ENCODE assay signal across 16 mouse cellular contexts in genomic region chr1:64081217-64081616, GRCm38 (mm10). TPM values are rescaled to one million over a fixed set of nuclear protein-coding genes. Genes with fewer than 3 reads are reported as not detected.
DNase-seq lines count a peak whose midpoint lies in the region; ATAC-seq and TF ChIP-seq lines count a peak whose summit lies in the region.
"Had no signal": no experiment of that assay in that cellular context is flagged by ENCODE, and none has a peak within 500 bp of the region (broad histone marks: within the 10 kb centered on the region; RNA-seq: fewer than 3 reads in every experiment).

No protein-coding gene starts in this region.

- H3K4me1 ChIP-seq in liver, embryonic 13.5 days (replicated peaks) = peaks cover 67% of the 10 kb centered on the region
- H3K4me1 ChIP-seq in stomach, postnatal 0 days (replicated peaks; ENCODE audit: control insufficient read depth, insufficient read depth) = no peaks in the 10 kb centered on the region
- peaks cover 15% of the 10 kb centered on the region; the same call in 1 of the 2 replicates for H3K4me1 ChIP-seq in kidney, adult 2 months (ENCODE audit: control insufficient read depth, insufficient read depth, low read length)

- peak; percentile 81 for ATAC-seq in liver, embryonic 13.5 days (ENCODE audit: low read depth)
- peak; percentile 85 for ATAC-seq in stomach, postnatal 0 days (ENCODE audit: low FRiP score, low TSS enrichment)

- no peak overlapping the region for H3K4me2 ChIP-seq in liver, embryonic 13.5 days
- no peak overlapping the region for H3K4me2 ChIP-seq in stomach, postnatal 0 days (replicated peaks; ENCODE audit: low read depth)
- H3K4me2 ChIP-seq: hindbrain, embryonic 14.5 days; lung, embryonic 15.5 days had no signal

- intact Hi-C loops in left cerebral cortex, adult 2 months (cut with DNase I) = no loop called here
- intact Hi-C loops in left cerebral cortex, postnatal 25 days (cut with DNase I) = loop anchor here (5.0 kb wide), 1 partner anchor 36 kb away; no protein-coding TSS in a partner anchor

- H3K9me3 ChIP-seq in liver, embryonic 13.5 days (replicated peaks) = no peaks in the 10 kb centered on the region
- no peaks in the 10 kb centered on the region for H3K9me3 ChIP-seq in stomach, postnatal 0 days (ENCODE audit: control insufficient read depth, low read length)
- H3K9me3 ChIP-seq: embryonic facial prominence, embryonic 10.5 days; G1E; lung, embryonic 15.5 days had no signal

- no peak for TF ChIP-seq POLR2A in kidney, adult 2 months (IDR thresholded peaks at IDR 0.05; ENCODE audit: low read depth, low read length)

- TF ChIP-seq CTCF in left cerebral cortex, adult 2 months (IDR thresholded peaks at IDR 0.05) = no peak
- TF ChIP-seq CTCF in stomach, postnatal 0 days (IDR thresholded peaks at IDR 0.05; ENCODE audit: low read depth) = no peak
- no peak for TF ChIP-seq CTCF in kidney, adult 2 months (conservative IDR thresholded peaks at IDR 0.05; ENCODE audit: insufficient read depth, insufficient read length, low read depth, low read length)

- peaks cover 4% of the 10 kb centered on the region; the same call in 1 of the 2 replicates for H3K36me3 ChIP-seq in liver, embryonic 13.5 days
- peaks cover 5% of the 10 kb centered on the region; the same call in 1 of the 2 replicates for H3K36me3 ChIP-seq in stomach, postnatal 0 days (ENCODE audit: control insufficient read depth, insufficient read depth, low read length)
- H3K36me3 ChIP-seq in kidney, adult 2 months (ENCODE audit: control insufficient read depth, insufficient read depth, low read length) = peaks cover 1% of the 10 kb centered on the region; the same call in 1 of the 2 replicates
- H3K36me3 ChIP-seq: G1E had no signal

- DNase-seq in left cerebral cortex, adult 2 months (ENCODE audit: extremely low spot score in 1 of 2, low spot score in 2 of 2) = no peak
- no peak for DNase-seq in left cerebral cortex, postnatal 25 days (ENCODE audit: low spot score in 2 of 2)
- DNase-seq in c-Kit-positive CD71-positive TER-119-positive erythroid progenitor cells, embryonic 14.5 days (ENCODE audit: low spot score) = peak; percentile 31
- peak; percentile 34 for DNase-seq in liver, embryonic 13.5 days
- peak; percentile 41 for DNase-seq in stomach, postnatal 0 days (ENCODE audit: low spot score)
- no peak for DNase-seq in kidney, adult 2 months
- no peak for DNase-seq in cerebellum, adult 9-10 months
- DNase-seq: adrenal gland, postnatal 10 days; cerebellum, postnatal 14 days; kidney, adult 9 months; layer of hippocampus, postnatal 36 days; thymus, postnatal 36 days had no signal

- no peaks in the 10 kb centered on the region for H3K27me3 ChIP-seq in liver, embryonic 13.5 days
- no peaks in the 10 kb centered on the region for H3K27me3 ChIP-seq in stomach, postnatal 0 days (ENCODE audit: control insufficient read depth, insufficient read depth, low read length)
- H3K27me3 ChIP-seq in kidney, adult 2 months (replicated peaks; ENCODE audit: control insufficient read depth, insufficient read depth, low read length) = no peaks in the 10 kb centered on the region
- H3K27me3 ChIP-seq: lung, embryonic 15.5 days had no signal

- peak overlapping the region; percentile 58 for H3K27ac ChIP-seq in left cerebral cortex, adult 2 months
- H3K27ac ChIP-seq in liver, embryonic 13.5 days = no peak overlapping the region
- H3K27ac ChIP-seq in stomach, postnatal 0 days (replicated peaks) = no peak overlapping the region
- H3K27ac ChIP-seq in kidney, adult 2 months (ENCODE audit: insufficient read depth, low read depth, low read length) = no peak overlapping the region
- H3K27ac ChIP-seq: embryonic facial prominence, embryonic 10.5 days; lung, embryonic 15.5 days had no signal

- no peak overlapping the region for H3K4me3 ChIP-seq in left cerebral cortex, adult 2 months
- no peak overlapping the region for H3K4me3 ChIP-seq in liver, embryonic 13.5 days (replicated peaks)
- no peak overlapping the region for H3K4me3 ChIP-seq in stomach, postnatal 0 days (ENCODE audit: low read depth, low read length)
- H3K4me3 ChIP-seq in kidney, adult 2 months (ENCODE audit: insufficient read depth, low read depth, low read length) = no peak overlapping the region
- H3K4me3 ChIP-seq: embryonic facial prominence, embryonic 10.5 days; lung, embryonic 15.5 days had no signal

- 14% methylated on average over 2 of the region's 2 CpGs for WGBS in liver, embryonic 13.5 days (ENCODE audit: insufficient replicate concordance)
- WGBS in stomach, postnatal 0 days = 61% methylated on average over 2 of the region's 2 CpGs
- 67% methylated on average over 2 of the region's 2 CpGs for WGBS in kidney, adult 2 months

- H3K9ac ChIP-seq in liver, embryonic 13.5 days = no peak overlapping the region
- H3K9ac ChIP-seq in stomach, postnatal 0 days (ENCODE audit: low read length) = no peak overlapping the region
- H3K9ac ChIP-seq: hindbrain, embryonic 14.5 days; lung, embryonic 15.5 days had no signal

- TF ChIP-seq EP300 in stomach, postnatal 0 days (optimal IDR thresholded peaks at IDR 0.05) = no peak

RNA-seq across cellular contexts. Expression of gene Klf7, which starts 40.9 kb away (rescaled TPM):
- total RNA-seq in left cerebral cortex, adult 2 months (2021) = 10 to 100 TPM; 41.1 to 46.5 TPM
- 10 to 100 TPM; 40.9 to 44.0 TPM for total RNA-seq in left cerebral cortex, postnatal 25 days (2021)
- 5.6 and 7.3 TPM in 2 replicates for polyA plus RNA-seq in liver, embryonic 13.5 days (2015; fragmentation: Nextera tagmentation; extraction: Ambion mirVana)
- 15.4 and 16.4 TPM in 2 replicates for polyA plus RNA-seq in stomach, postnatal 0 days (2015; fragmentation: Nextera tagmentation; extraction: Ambion mirVana)
- polyA plus RNA-seq in kidney, adult 2 months (2012; rRNA removed) = 6.9 and 7.2 TPM in 2 replicates
- polyA plus RNA-seq: G1E had no signal

Comparison
In these comparisons a context has a peak if more than half of its experiments do, and no peak if none do; other contexts are left out.
1. DNase-seq: peak in c-Kit-positive CD71-positive TER-119-positive erythroid progenitor cells, embryonic 14.5 days (single experiment), liver, embryonic 13.5 days (single experiment) and stomach, postnatal 0 days (single experiment); none in left cerebral cortex, adult 2 months (0 of 2), left cerebral cortex, postnatal 25 days (0 of 2), kidney, adult 2 months (single experiment) and cerebellum, adult 9-10 months (single experiment).